Mouse (Mus musculus) testis, postnatal 10 days (tissue): Measurements from ENCODE around the gene Fgg.

Experiments used
- DNase-seq: peaks from one replicate; pipeline ENCODE4 v3.0.0; 2021; ENCODE audit warnings: low spot score

Gene Fgg

GRCm38 (mm10) chr3:83007557-83007956, at the start of gene Fgg:
Gene Fgg (plus strand): TSS chr3:83007724.
- DNase-seq = no peak

DNA sequence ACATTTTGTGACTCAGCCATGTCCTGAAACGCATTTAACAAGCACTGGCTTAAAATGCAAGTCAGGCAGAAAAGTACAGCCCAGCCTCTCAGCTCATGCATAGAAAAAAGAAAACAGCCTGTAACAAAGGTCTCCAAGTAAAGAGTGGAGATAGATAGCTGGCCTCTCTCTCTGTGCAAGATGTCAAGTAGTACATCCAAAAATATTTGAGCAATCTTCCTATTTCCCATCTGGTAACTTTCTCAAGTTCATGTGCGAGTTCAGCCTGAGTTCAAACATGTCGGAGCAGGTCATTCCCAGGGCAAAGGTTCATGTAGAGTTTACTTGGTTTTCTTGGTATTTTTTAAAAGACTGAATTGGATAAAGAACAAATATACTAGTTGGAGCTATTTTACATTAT, 36.5 kb upstream of the Fgg start:
- no peak for DNase-seq

- peak; percentile 58 for DNase-seq
These were observed 26.7 kb upstream of the Fgg start for GRCm38 (mm10) chr3:82980818-82981217.

DNA sequence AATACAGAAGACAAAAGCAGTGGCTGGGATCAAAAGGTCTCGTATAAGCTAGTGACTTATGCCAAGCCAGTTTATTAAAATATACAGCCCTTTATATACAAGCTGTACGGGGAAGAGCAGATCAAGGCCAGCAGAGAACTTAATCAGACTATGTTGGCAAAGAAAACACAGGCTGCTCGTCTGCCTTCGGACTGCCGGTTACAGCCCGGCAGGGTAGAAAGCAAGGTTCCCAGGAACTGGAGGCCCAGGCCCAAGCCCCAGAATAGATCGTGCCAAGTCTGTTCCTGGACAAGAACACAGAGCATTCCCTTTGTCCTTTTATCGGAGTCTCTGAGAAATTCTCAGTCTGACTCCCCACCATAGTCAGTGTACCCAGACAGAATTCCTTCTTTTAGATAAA, 25.7 kb upstream of the Fgg start:
- no peak for DNase-seq

GRCm38 (mm10) chr3:82984840-82985239, 22.7 kb upstream of the Fgg start:
- no peak for DNase-seq

DNA sequence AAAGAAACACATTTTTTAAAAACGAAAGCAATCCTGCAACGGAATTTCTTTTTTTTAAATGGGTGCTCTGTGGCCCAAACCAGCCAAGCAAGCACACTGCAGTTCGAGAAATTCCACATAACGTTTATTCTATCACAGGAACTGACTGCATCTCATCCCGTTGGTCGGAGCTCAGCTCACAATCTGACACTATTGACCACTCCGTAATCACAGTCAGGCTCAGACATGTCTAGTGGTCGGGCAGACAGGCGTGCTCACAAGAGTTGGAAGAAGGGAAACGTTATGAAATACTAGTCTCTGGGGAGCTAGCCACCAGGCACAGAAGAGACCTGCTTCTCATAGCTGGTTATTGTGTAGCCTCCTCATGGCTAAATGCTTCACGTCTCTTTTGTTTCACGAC, 15.6 kb upstream of the Fgg start:
- no peak for DNase-seq

DNA sequence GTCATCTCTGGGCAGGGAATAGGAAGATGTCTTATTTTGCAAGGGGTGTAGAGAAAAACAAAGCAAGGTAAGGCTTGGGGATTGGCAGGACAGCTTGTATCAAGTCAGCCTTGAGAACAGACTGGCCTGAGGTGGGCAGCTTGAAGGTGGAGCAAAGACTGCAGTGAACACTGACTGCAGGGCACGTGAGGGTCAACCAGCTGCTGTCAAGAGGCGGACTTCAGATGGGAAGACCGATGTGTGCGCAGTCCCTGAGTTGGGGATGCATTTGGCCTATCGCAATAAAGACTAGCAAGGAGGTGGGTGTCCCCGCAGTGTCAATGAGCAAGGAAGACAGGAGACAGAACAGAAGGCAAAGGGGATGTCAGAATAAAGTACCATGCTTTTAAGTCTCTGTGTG, 14.6 kb upstream of the Fgg start:
- no peak for DNase-seq

DNA sequence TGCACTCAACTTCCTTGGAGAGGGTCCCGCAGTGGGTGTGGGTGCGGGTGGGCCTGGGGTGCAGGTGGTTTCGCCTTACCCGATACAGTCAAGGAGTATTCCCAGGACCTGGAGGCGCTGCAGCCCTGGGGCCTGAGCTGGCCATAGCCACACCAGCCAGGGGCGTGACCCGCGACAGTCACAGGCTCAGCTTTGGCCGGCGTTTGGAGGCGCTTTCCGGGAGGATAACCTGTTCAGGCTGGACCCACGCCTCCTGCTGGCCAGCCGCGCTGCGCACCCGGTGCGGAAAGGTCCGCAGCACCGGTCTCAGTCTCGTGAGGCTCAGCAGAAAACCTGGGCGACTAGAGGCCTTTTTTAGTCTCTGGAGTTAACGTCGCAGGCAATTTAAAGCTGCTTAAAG, 12.2 kb upstream of the Fgg start:
- peak; percentile 88 for DNase-seq

GRCm38 (mm10) chr3:82996656-82997055, 10.9 kb upstream of the Fgg start:
- DNase-seq = no peak

GRCm38 (mm10) chr3:82998772-82999463, 8.6 kb upstream of the Fgg start:
- no peak for DNase-seq

GRCm38 (mm10) chr3:82999995-83000394, 7.5 kb upstream of the Fgg start:
- no peak for DNase-seq

- DNase-seq = peak; percentile 53
These were observed 5.3 kb upstream of the Fgg start for GRCm38 (mm10) chr3:83002191-83002590.

DNA sequence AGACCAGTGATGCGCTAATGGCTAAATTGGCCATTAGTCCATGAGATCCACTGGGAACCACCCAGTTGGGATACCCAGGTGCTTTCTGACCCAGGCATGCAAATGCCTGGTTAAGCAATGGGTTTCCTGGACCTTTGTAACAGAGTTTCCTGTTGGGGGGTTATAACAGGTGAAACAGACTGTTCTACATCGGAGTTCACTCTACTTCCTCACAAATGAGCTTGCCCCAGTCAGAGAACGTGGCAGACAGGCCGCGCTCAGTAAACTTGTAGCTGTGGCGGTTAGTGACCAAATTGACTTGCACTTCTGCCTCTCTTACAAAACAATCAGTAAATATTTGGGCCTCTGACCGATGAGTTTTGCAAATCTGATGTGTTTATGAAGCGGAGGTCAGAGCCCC, 4.5 kb upstream of the Fgg start:
- DNase-seq = no peak

DNA sequence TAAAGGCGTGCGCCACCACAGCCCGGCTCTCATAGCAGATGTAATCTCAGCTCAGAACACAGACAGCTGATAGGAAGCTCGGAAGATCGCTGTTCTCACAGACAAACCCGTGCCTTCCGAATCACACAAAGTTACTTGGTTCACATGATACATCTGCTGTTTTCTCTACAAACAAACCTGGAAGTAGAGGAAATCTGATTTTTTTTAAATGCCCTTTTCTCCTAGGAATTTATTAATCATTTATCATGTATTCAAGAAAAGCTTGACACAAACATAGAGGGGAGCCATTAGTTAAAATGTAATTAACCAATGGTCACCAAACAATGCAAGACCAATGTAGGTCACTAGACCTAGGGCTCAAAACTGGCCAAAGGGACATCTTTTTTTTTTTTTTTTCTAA, 2.7 kb upstream of the Fgg start:
- no peak for DNase-seq

GRCm38 (mm10) chr3:83010291-83010690, 2.8 kb downstream of the Fgg start:
- DNase-seq = no peak

GRCm38 (mm10) chr3:83011136-83011535, 3.6 kb downstream of the Fgg start:
- DNase-seq = no peak

- no peak for DNase-seq
These were observed 4.0 kb downstream of the Fgg start for GRCm38 (mm10) chr3:83011565-83011964.

DNA sequence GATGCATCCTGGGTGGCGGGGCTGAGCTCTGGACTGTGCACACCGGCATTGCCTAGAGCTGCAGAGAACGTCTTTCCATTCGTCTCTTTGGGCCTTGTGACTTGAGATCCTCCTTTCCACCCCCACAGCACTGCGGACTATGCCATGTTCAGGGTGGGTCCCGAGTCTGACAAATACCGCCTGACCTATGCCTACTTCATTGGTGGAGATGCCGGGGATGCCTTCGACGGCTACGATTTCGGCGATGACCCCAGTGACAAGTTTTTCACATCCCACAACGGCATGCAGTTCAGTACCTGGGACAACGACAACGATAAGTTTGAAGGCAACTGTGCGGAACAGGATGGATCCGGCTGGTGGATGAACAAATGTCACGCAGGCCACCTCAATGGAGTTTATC, 5.1 kb downstream of the Fgg start:
- DNase-seq = no peak

- DNase-seq = no peak
These were observed 6.4 kb downstream of the Fgg start for GRCm38 (mm10) chr3:83013951-83014350.

GRCm38 (mm10) chr3:83016236-83016635, 8.7 kb downstream of the Fgg start:
- DNase-seq = no peak

DNA sequence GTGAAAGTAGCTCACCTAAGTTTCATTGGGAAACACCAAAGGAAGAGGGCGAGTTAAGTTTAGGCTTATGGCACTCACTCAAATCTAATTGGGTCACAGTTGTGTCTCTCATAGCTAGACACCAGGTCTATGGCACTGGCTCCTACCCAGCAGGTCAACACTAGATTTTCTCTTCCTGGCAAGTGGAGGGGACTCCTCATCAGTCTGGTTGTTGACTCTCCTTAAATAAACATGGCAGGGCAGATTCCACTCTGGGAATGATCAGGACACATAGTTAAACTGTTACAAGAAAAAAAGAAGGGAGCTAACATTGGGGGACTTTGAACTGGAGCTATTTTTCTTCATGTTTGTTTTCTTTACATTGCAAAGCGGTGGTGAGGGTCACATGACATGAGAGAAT, 12.9 kb downstream of the Fgg start:
- DNase-seq = no peak

DNA sequence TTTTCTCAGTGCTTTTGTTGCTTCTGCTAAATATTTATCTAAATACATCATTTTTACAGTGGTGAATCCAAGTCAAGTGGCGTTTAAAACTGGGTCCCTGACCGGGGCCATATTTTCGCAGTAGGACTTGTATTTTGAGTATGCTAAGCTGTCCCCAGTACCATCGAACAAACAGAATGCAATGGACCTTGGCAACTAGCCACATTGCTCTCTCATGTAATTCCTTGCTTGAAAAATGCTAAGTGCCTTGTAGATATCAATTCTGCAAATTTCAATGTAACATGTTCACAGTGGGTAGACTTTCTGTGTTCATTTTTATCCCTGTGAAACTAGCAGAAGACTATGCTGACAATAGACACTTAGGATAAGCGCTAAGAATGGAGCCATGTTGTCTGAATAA, 13.7 kb downstream of the Fgg start:
- DNase-seq = no peak

DNA sequence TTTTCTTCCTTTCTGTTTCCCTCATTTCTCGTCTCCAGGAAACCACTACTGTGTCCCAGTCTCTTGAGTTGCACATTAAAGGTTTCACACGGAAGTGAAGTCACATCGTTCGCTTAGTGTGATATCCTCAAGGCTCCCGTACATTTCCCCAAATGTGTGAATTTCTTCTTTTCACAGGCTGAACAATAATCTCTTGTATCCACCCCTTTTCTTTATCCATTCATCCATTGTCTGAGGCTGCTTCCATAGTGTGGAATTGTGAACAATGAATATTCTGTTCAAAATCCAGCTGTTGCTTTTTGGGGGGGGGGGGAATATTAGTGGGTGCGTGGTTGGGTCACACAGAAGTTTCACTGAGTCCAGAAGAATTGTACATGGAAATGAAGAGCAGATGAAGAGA, 17.5 kb downstream of the Fgg start:
- DNase-seq = no peak

GRCm38 (mm10) chr3:83025475-83026301, 18.2 kb downstream of the Fgg start, which contains the start of gene Fga:
Gene Fga (plus strand): TSS chr3:83026076.
- DNase-seq = no peak
